Mouse (Mus musculus) liver, embryonic 15.5 days (tissue): Measurements from ENCODE around the gene Olfr519. TPM values are rescaled to one million over a fixed set of nuclear protein-coding genes. Genes with fewer than 3 reads are reported as not detected.

Source experiments
- ATAC-seq: fragments of 200-750 bp; cut with Nextera tagmentation; 2 replicates; pipeline ENCODE4 v1.8.0; 2017; ENCODE audit warnings: moderate number of reproducible peaks, mild to moderate bottlenecking, moderate library complexity; ENCODE audit not compliant: insufficient read depth
- H3K27ac ChIP-seq: fragments of 300-500 bp; sonication (generic); replicated peaks from 2 replicates; pipeline ENCODE4 v1.5.1; 2015; ENCODE audit warnings: mild to moderate bottlenecking, inconsistent platforms
- H3K27me3 ChIP-seq: fragments of 300-500 bp; sonication (generic); 2 replicates; pipeline ENCODE4 v1.6.1; 2015; ENCODE audit warnings: mild to moderate bottlenecking, inconsistent platforms
- H3K36me3 ChIP-seq: fragments of 300-500 bp; sonication (generic); replicated peaks from 2 replicates; pipeline ENCODE4 v1.6.1; 2015; ENCODE audit warnings: moderate library complexity, mild to moderate bottlenecking, inconsistent platforms
- H3K4me1 ChIP-seq: fragments of 300-500 bp; sonication (generic); replicated peaks from 2 replicates; pipeline ENCODE4 v1.6.1; 2015; ENCODE audit warnings: inconsistent platforms
- H3K4me2 ChIP-seq: fragments of 300-500 bp; sonication (generic); 2 replicates; pipeline ENCODE4 v1.6.1; 2015; ENCODE audit warnings: moderate library complexity, mild to moderate bottlenecking, inconsistent platforms
- H3K4me3 ChIP-seq: fragments of 300-500 bp; sonication (generic); replicated peaks from 2 replicates; pipeline ENCODE4 v1.5.1; 2015; ENCODE audit warnings: mild to moderate bottlenecking, inconsistent platforms
- H3K9ac ChIP-seq: fragments of 300-500 bp; sonication (generic); 2 replicates; pipeline ENCODE4 v1.6.1; 2015; ENCODE audit warnings: moderate library complexity, mild to moderate bottlenecking, inconsistent platforms
- H3K9me3 ChIP-seq: fragments of 300-500 bp; sonication (generic); replicated peaks from 2 replicates; pipeline ENCODE4 v1.6.1; 2016; ENCODE audit warnings: inconsistent platforms
- WGBS: fragments of 180-500 bp; shearing (Covaris S2); methylation state at CpG from one replicate; pipeline ENCODE4 v1.1.7; 2015; ENCODE audit warnings: mixed read lengths; ENCODE audit not compliant: insufficient replicate concordance; 5-methylcytosine and 5-hydroxymethylcytosine counted together
- polyA plus RNA-seq: library from polyadenylated mRNA; unstranded; fragments of >200 nt; fragmentation: Nextera tagmentation; extraction: Ambion mirVana; gene quantifications from 2 replicates; pipeline ENCODE4 v1.2.1, GENCODE M21; 2015

The Olfr519 gene
- polyA plus RNA-seq: not detected in 2 replicates

DNA sequence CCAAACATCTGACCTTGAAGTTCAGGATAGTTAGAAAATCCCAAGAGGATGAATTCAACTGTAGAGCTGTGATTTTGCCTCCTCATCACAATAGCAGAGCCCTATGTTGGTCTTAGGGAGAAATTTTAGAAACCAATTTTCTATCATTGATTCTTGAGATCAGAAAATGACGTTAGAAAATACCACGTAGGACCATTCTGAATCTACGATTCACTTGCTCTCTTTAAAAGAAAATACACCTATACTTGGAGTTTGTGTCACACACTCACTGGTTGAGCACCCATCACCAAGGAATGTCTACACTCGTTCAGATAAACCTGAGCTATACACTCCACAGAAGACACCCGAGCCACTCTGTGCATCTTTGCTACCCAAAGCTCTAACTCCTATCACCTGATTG is at the start of gene Olfr519:
Gene Olfr519, minus strand, starts transcription at position 101 of the 400 bp plus-strand sequence.
- H3K9ac ChIP-seq: no peak within 1 kb of the TSS

DNA sequence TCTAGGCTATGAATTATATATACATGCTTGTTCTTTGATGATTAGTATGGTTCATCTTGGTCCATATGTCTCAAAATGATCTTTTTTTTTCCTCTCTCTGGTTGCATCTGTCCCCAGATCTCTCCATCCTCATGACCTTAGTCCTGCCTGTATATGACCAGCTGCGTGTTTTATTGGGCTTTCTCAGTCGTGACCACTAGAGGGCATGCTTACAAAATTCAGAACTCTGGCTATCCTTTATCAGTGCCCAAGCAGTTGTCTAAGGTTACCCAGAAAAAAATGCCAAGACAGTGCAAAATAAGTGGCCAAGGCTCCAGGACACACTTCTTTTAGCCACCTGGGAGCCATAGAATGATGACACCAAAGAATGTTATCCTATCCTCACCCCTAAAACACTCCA is 49.8 kb upstream of the Olfr519 start:
- H3K9ac ChIP-seq: no peak overlapping the region
- peaks cover 13% of the 10 kb centered on the region for H3K27me3 ChIP-seq
- H3K4me3 ChIP-seq: no peak overlapping the region
- peak; percentile 49; the same call in 1 of the 2 replicates for ATAC-seq
- WGBS: 1% methylated on average over 2 of the region's 2 CpGs
- no peaks in the 10 kb centered on the region for H3K9me3 ChIP-seq
- no peaks in the 10 kb centered on the region for H3K4me1 ChIP-seq
- peaks cover 58% of the 10 kb centered on the region for H3K36me3 ChIP-seq
- H3K4me2 ChIP-seq: no peak overlapping the region
- no peak overlapping the region for H3K27ac ChIP-seq

More for the DNA sequence above, at the start of gene Olfr519:
- H3K4me1 ChIP-seq: no peaks in the 10 kb centered on the region
- H3K27ac ChIP-seq: no peak within 1 kb of the TSS
- no peaks in the 10 kb centered on the region for H3K27me3 ChIP-seq
- no peak within 1 kb of the TSS for H3K4me3 ChIP-seq
- no peaks in the 10 kb centered on the region for H3K9me3 ChIP-seq
- WGBS: 59% methylated on average over 5 of the region's 5 CpGs
- H3K4me2 ChIP-seq: no peak within 1 kb of the TSS
- ATAC-seq: no peak
- no peaks in the 10 kb centered on the region for H3K36me3 ChIP-seq

DNA sequence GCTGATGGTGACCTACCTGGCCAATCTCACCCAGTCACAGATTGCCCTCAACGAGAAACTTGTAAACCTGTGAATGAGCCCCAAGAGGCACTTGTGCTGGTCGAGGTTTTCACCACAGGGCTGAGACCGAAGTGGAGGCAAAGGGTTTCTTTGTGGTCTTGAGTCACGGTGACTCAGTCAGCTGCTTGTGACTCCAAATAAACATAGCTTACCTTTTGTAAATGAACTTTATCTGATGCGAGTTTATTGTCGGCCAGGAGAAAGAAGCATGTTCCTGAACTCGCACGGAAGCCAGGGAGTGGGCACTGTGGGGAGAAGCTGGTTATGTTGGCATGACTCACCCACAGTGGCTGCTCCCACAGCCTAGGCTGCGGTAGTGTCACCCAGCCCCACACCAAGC is 47.2 kb upstream of the Olfr519 start:
- Histone ChIP-seq H3K9ac (no peak overlapping the region), H3K27me3 (no peaks in the 10 kb centered on the region), H3K27ac (no peak overlapping the region), H3K4me1 (peaks cover 4% of the 10 kb centered on the region; the same call in 1 of the 2 replicates), H3K4me3 (no peak overlapping the region), H3K4me2 (no peak overlapping the region), H3K36me3 (peaks cover 81% of the 10 kb centered on the region), H3K9me3 (no peaks in the 10 kb centered on the region)
- no peak for ATAC-seq
- WGBS: 73% methylated on average over 9 of the region's 9 CpGs

DNA sequence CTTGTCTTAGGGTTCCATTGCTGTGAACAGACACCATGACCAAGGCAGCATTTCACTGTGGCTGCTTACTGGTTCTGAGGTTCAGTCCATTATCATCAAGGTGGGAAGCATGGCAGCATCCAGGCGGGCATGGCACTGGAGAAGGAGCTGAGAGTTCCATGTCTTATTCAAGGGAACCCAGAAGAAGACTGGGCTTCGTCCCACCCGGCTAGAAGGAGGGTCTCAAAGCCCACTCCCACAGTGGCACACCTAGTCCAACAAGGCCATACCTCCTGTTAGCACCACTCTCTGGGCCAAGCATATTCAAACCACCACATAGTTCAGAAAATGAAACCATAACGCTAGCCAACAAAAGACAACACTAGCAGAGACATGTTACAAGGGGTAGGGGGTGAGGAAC is 42.4 kb upstream of the Olfr519 start:
- H3K4me2 ChIP-seq: 0 out of 2 replicates have a peak overlapping the region, but pooled peaks have one; percentile 82
- no peak for ATAC-seq
- H3K27me3 ChIP-seq: no peaks in the 10 kb centered on the region
- peaks cover 22% of the 10 kb centered on the region for H3K4me1 ChIP-seq
- H3K27ac ChIP-seq: no peak overlapping the region
- peaks cover 51% of the 10 kb centered on the region for H3K36me3 ChIP-seq
- H3K9me3 ChIP-seq: no peaks in the 10 kb centered on the region
- H3K4me3 ChIP-seq: no peak overlapping the region
- WGBS: 78% methylated on average over 4 of the region's 4 CpGs
- no peak overlapping the region for H3K9ac ChIP-seq

DNA sequence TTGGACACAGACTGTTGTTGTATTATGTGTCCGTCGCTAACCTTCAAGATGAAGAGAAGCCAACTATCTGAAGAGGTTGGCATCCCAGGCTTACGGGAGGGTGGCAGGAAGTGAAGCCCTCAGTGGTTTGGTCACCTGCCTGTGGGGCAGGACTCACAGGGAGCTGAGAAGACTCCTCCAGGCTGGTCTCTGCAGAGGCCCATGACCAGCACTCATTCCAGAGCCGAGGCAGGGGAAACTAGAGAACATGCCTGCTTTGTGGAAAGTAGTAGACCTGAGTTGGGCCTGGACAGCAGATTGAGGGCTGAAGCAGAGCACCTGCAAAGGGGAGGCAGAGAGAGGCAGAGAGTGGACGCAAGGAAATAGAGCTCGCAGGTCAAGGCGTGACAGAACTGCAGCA is 41.2 kb upstream of the Olfr519 start:
- Histone ChIP-seq H3K4me3 (peak overlapping the region; percentile 90), H3K9me3 (no peaks in the 10 kb centered on the region), H3K27me3 (no peaks in the 10 kb centered on the region; the same call in 1 of the 2 replicates), H3K27ac (no peak overlapping the region), H3K9ac (peak overlapping the region; percentile 87), H3K4me2 (peak overlapping the region; percentile 82), H3K36me3 (peaks cover 39% of the 10 kb centered on the region), H3K4me1 (peaks cover 22% of the 10 kb centered on the region)
- WGBS: 68% methylated on average over 7 of the region's 7 CpGs
- no peak for ATAC-seq

DNA sequence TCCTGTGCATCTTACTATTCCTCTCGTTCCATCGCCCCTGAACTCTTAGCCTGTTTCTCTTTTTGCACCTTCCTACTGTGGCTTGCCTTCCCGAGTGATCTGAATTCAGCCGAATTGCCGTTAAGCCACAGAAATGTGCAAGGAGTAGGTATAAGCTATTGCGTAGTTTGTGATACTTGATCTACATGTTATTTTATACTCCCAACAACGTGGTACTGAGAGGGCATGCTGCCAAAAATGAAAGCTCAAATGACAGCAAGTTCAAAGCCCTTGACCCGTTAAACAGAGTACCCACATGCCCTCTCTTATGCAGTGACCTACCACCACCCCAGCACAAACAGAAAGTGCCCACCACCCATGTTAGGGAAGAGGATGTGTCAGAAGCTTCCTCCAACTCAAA is 40.6 kb upstream of the Olfr519 start:
- WGBS: 1% methylated on average over 8 of the region's 8 CpGs
- peaks cover 22% of the 10 kb centered on the region for H3K4me1 ChIP-seq
- H3K4me3 ChIP-seq: peak overlapping the region; percentile 90
- H3K9me3 ChIP-seq: no peaks in the 10 kb centered on the region
- no peak for ATAC-seq
- H3K27me3 ChIP-seq: no peaks in the 10 kb centered on the region; the same call in 1 of the 2 replicates
- peak overlapping the region; percentile 82 for H3K4me2 ChIP-seq
- H3K9ac ChIP-seq: peak overlapping the region; percentile 87
- H3K36me3 ChIP-seq: peaks cover 34% of the 10 kb centered on the region
- peak overlapping the region; percentile 74; the same call in 1 of the 2 replicates for H3K27ac ChIP-seq

DNA sequence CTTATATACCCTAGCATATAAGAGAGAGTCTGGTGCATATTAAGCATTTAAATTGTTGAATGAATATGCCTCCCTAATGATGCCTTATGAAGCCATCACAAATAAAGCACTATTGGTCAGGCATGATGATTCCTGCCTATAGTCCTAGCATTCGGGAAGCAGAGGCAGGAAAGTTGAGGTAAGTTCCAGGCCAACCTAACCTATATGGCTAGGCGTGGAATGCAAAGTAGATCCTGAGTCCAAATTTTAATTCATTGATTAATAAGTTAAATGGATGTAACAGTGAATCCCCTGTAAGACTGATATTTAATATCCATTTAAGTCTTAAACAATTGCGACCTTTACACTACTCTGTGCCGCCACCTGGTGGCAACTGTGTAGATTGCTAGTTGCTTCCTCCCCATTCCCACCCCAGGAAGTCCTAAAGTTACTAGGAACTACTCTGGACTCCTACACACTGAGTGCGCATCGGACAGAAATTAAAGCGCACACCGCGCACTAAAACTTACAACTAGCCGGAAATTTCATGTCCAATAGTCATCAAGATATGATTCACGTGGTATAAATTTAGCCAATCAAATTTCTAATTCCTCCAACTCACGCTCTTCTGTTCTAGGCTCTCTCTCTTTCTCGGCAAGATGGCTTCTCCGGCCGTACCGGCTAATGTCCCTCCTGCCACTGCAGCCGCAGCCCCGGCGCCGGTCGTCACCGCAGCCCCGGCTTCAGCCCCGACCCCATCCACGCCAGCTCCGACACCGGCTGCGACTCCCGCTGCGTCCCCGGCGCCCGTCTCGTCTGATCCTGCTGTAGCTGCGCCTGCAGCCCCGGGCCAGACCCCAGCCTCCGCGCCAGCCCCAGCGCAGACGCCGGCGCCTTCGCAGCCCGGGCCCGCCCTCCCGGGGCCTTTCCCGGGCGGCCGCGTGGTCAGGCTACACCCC is 39.8 kb upstream of the Olfr519 start, which contains the start of gene Eif3f:
Gene Eif3f, plus strand, starts transcription at position 624 of the 938 bp plus-strand sequence.
- 2% methylated on average over 50 of the region's 50 CpGs for WGBS
- H3K4me3 ChIP-seq: peak within 1 kb of the TSS; percentile 90
- ATAC-seq: peak; percentile 97

DNA sequence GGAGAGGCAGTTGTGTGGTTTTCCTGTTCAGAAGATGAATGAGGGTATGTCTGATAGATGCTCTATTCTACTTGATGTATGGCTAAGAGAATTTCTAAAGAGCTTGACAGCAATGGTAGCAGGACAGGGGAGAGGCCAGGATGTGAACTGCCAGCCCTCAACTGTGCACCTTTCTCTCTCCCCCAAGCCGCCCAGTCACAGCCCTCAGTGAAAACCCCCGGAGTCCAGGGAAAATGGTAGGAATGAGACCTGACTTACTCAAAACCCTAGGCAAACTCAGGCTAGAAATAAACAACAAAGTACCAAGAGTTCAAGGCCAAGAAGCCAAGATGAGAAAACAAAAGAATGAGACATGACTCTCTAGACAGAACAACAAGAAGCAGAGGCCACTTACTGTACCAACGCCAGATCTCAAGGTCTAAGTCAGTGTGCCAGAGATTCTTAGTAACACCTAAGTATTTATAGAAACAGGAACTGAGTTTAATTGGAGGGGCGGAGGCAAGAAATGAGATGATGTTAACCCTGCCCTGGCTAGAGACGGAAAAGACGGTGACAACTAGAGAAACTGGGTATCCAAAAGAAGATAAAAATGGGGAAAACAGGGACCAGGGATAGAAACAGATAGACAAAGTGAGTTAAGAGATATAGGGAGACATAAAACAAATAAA is 35.6 kb upstream of the Olfr519 start, which contains the start of gene Nlrp10:
Gene Nlrp10, minus strand, starts transcription at position 453 of the 668 bp plus-strand sequence.
- Histone ChIP-seq H3K4me1 (peaks cover 2% of the 10 kb centered on the region; the same call in 1 of the 2 replicates), H3K36me3 (no peaks in the 10 kb centered on the region), H3K27me3 (no peaks in the 10 kb centered on the region; the same call in 1 of the 2 replicates), H3K4me3 (no peak within 1 kb of the TSS), H3K4me2 (no peak within 1 kb of the TSS), H3K27ac (no peak within 1 kb of the TSS), H3K9me3 (no peaks in the 10 kb centered on the region), H3K9ac (no peak within 1 kb of the TSS)
- no peak for ATAC-seq
- 39% methylated on average over 6 of the region's 6 CpGs for WGBS

More for the DNA sequence above, 39.8 kb upstream of the Olfr519 start, which contains the start of gene Eif3f:
- H3K27me3 ChIP-seq: no peaks in the 10 kb centered on the region; the same call in 1 of the 2 replicates
- no peaks in the 10 kb centered on the region for H3K9me3 ChIP-seq
- peak within 1 kb of the TSS; percentile 74 for H3K27ac ChIP-seq
- H3K4me2 ChIP-seq: peak within 1 kb of the TSS; percentile 82
- H3K4me1 ChIP-seq: peaks cover 22% of the 10 kb centered on the region
- H3K9ac ChIP-seq: peak within 1 kb of the TSS; percentile 87
- peaks cover 26% of the 10 kb centered on the region for H3K36me3 ChIP-seq

DNA sequence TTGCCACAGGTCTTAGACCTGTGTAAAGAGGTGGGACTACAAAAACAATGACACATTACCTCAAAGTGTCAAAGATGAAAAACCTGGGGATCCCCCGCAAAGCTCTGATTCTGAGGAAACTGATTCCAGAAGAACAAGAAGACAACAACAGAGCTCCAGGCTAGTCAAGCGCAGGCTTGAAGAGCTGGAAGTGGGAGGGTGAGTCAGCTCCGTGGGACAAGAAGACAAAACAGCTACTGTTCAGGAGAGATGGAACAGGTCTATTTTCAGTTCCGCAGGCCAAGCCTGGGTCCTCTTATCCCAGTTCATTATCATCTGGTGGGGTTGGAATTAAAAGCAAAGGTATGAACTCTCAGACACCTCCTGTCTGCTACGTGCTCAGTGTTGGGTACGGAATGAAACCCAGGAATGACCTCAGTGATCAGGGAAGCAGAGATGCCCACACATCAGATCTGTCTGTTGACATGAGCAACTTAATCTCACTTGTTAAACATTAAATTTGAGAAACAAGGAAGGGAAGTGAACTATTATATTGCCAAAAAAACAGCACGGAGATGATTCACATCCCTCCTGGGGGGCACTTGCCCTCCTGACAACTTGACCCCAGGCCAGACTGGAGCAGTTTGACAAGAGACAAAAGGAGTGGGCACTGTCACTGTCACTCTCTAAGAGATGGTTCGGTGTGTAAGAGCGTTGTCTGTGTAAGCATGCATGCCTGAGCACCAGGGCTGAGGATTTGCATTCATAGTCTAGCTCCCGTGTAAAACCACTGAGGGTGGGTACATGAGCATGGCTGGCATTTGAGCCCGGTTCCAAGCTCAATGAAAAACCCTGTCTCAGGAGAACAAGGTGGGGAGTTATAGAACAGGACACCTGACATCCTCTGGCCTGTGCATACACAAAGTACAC is 34.3 kb upstream of the Olfr519 start:
- Histone ChIP-seq H3K9ac (no peak overlapping the region), H3K27ac (no peak overlapping the region), H3K36me3 (no peaks in the 10 kb centered on the region), H3K9me3 (no peaks in the 10 kb centered on the region), H3K4me1 (no peaks in the 10 kb centered on the region), H3K27me3 (no peaks in the 10 kb centered on the region; the same call in 1 of the 2 replicates), H3K4me3 (no peak overlapping the region), H3K4me2 (no peak overlapping the region)
- WGBS: 67% methylated on average over 11 of the region's 11 CpGs
- no peak for ATAC-seq

DNA sequence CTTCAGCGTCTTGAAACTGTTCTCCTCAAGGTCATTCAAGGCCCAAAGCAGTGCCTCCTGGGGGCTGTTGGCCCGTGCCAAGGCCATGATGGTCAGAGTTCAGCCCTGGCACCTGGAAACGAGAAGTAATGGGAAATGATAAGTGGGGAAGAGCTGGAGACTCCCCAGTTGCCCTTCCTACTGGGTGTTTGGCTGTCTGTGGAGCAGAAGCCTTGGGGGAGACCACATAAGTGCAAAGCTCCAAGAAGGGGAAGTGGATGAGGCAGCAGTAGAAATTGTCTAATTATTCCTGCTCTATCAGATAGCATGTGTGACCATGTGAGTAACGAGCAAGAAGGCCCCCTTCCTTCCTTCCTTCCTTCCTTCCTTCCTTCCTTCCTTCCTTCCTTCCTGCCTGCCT is 32.8 kb upstream of the Olfr519 start:
- no peaks in the 10 kb centered on the region for H3K4me1 ChIP-seq
- H3K36me3 ChIP-seq: no peaks in the 10 kb centered on the region
- 36% methylated on average over 4 of the region's 4 CpGs for WGBS
- ATAC-seq: no peak
- no peaks in the 10 kb centered on the region; the same call in 1 of the 2 replicates for H3K27me3 ChIP-seq
- H3K9me3 ChIP-seq: no peaks in the 10 kb centered on the region
- H3K4me3 ChIP-seq: no peak overlapping the region
- no peak overlapping the region for H3K4me2 ChIP-seq
- no peak overlapping the region for H3K9ac ChIP-seq
- H3K27ac ChIP-seq: no peak overlapping the region
